Mouse (Mus musculus) neural tube, embryonic 15.5 days (tissue): ENCODE data around the gene Tnfaip8l1. TPM values are rescaled to one million over a fixed set of nuclear protein-coding genes. Genes with fewer than 3 reads are reported as not detected.

Experiments used
- ATAC-seq: fragments of 200-750 bp; cut with Nextera tagmentation; 2 replicates; pipeline ENCODE4 v1.8.0; 2017; ENCODE audit warnings: mild to moderate bottlenecking, moderate TSS enrichment, moderate library complexity; ENCODE audit not compliant: low FRiP score
- H3K27ac ChIP-seq: fragments of 300-500 bp; sonication (generic); replicated peaks from 2 replicates; pipeline ENCODE4 v1.5.1; 2015; ENCODE audit warnings: mild to moderate bottlenecking, inconsistent platforms
- H3K27me3 ChIP-seq: fragments of 300-500 bp; sonication (generic); replicated peaks from 2 replicates; pipeline ENCODE4 v1.6.1; 2015; ENCODE audit warnings: inconsistent platforms
- H3K36me3 ChIP-seq: fragments of 300-500 bp; sonication (generic); 2 replicates; pipeline ENCODE4 v1.6.1; 2015; ENCODE audit warnings: inconsistent platforms
- H3K4me1 ChIP-seq: fragments of 300-500 bp; sonication (generic); 2 replicates; pipeline ENCODE4 v1.6.1; 2015; ENCODE audit warnings: inconsistent platforms
- H3K4me2 ChIP-seq: fragments of 300-500 bp; sonication (generic); 2 replicates; pipeline ENCODE4 v1.6.1; 2015; ENCODE audit warnings: inconsistent platforms, mild to moderate bottlenecking, moderate library complexity
- H3K4me3 ChIP-seq: fragments of 300-500 bp; sonication (generic); replicated peaks from 2 replicates; pipeline ENCODE4 v1.5.1; 2015; ENCODE audit warnings: mild to moderate bottlenecking, inconsistent platforms
- H3K9ac ChIP-seq: fragments of 300-500 bp; sonication (generic); replicated peaks from 2 replicates; pipeline ENCODE4 v1.6.1; 2015; ENCODE audit warnings: mild to moderate bottlenecking, inconsistent platforms
- H3K9me3 ChIP-seq: fragments of 300-500 bp; sonication (generic); replicated peaks from 2 replicates; pipeline ENCODE4 v1.6.1; 2016; ENCODE audit warnings: inconsistent platforms
- WGBS: fragments of 180-500 bp; shearing (Covaris S2); methylation state at CpG from one replicate; pipeline ENCODE4 v1.1.7; 2015; ENCODE audit warnings: mixed read lengths; 5-methylcytosine and 5-hydroxymethylcytosine counted together
- polyA plus RNA-seq: library from polyadenylated mRNA; unstranded; fragments of >200 nt; fragmentation: Nextera tagmentation; extraction: Ambion mirVana; gene quantifications from 2 replicates; pipeline ENCODE4 v1.2.1, GENCODE M21; 2015

Tnfaip8l1 gene
- polyA plus RNA-seq: 10.5 and 10.6 TPM in 2 replicates

- Histone ChIP-seq H3K36me3 (no peaks in the 10 kb centered on the region), H3K4me1 (peaks cover 31% of the 10 kb centered on the region), H3K27ac (0 out of 2 replicates have a peak within 1 kb of the TSS, but pooled peaks have one; percentile 41), H3K9me3 (no peaks in the 10 kb centered on the region), H3K4me3 (peak within 1 kb of the TSS; percentile 48), H3K9ac (peak within 1 kb of the TSS; percentile 54), H3K4me2 (peak within 1 kb of the TSS; percentile 80), H3K27me3 (peaks cover 30% of the 10 kb centered on the region)
- under 1% methylated on average over 30 of the region's 30 CpGs for WGBS
- ATAC-seq: peak; percentile 96
Observed at GRCm38 (mm10) chr17:56162231-56162774, at the start of gene Tnfaip8l1. Gene Tnfaip8l1 (plus strand): TSS chr17:56162477.

GRCm38 (mm10) chr17:56112743-56113142 is 49.5 kb upstream of the Tnfaip8l1 start:
- H3K9me3 ChIP-seq: no peaks in the 10 kb centered on the region
- H3K27ac ChIP-seq: no peak overlapping the region
- no peak overlapping the region for H3K4me2 ChIP-seq
- no peak overlapping the region for H3K4me3 ChIP-seq
- 72% methylated on average over 3 of the region's 3 CpGs for WGBS
- H3K36me3 ChIP-seq: no peaks in the 10 kb centered on the region
- ATAC-seq: no peak
- peaks cover 15% of the 10 kb centered on the region for H3K27me3 ChIP-seq
- H3K4me1 ChIP-seq: peaks cover 7% of the 10 kb centered on the region
- no peak overlapping the region for H3K9ac ChIP-seq

- Histone ChIP-seq H3K4me3 (no peak overlapping the region), H3K9me3 (no peaks in the 10 kb centered on the region), H3K9ac (no peak overlapping the region), H3K4me1 (peaks cover 14% of the 10 kb centered on the region), H3K27me3 (peaks cover 48% of the 10 kb centered on the region), H3K4me2 (no peak overlapping the region), H3K36me3 (no peaks in the 10 kb centered on the region), H3K27ac (no peak overlapping the region)
- WGBS: 78% methylated on average over 10 of the region's 10 CpGs
- ATAC-seq: no peak
Observed at GRCm38 (mm10) chr17:56116193-56116592, 46.1 kb upstream of the Tnfaip8l1 start.

- Histone ChIP-seq H3K27ac (no peak within 1 kb of the TSS), H3K4me2 (peak within 1 kb of the TSS; percentile 65), H3K36me3 (peaks cover under 1% of the 10 kb centered on the region; the same call in 1 of the 2 replicates), H3K27me3 (peaks cover 59% of the 10 kb centered on the region), H3K9ac (0 out of 2 replicates have a peak within 1 kb of the TSS, but pooled peaks have one; percentile 17), H3K4me1 (peaks cover 14% of the 10 kb centered on the region), H3K4me3 (peak within 1 kb of the TSS; percentile 36), H3K9me3 (peaks cover 3% of the 10 kb centered on the region; the same call in 1 of the 2 replicates)
- 1% methylated on average over 26 of the region's 27 CpGs for WGBS
- ATAC-seq: peak; percentile 58
Observed at GRCm38 (mm10) chr17:56117251-56117710, 45.0 kb upstream of the Tnfaip8l1 start, which contains the start of gene Plin5. Gene Plin5 (minus strand): TSS chr17:56117596.

GRCm38 (mm10) chr17:56119431-56119830 is 42.8 kb upstream of the Tnfaip8l1 start:
- peaks cover 22% of the 10 kb centered on the region for H3K36me3 ChIP-seq
- peaks cover 79% of the 10 kb centered on the region for H3K27me3 ChIP-seq
- peaks cover 10% of the 10 kb centered on the region for H3K9me3 ChIP-seq
- H3K9ac ChIP-seq: no peak overlapping the region
- WGBS: 45% methylated on average over 12 of the region's 12 CpGs
- peaks cover 17% of the 10 kb centered on the region for H3K4me1 ChIP-seq
- no peak overlapping the region for H3K27ac ChIP-seq
- no peak overlapping the region for H3K4me3 ChIP-seq
- no peak for ATAC-seq
- peak overlapping the region; percentile 20; the same call in 1 of the 2 replicates for H3K4me2 ChIP-seq

GRCm38 (mm10) chr17:56119981-56120880 is 42.0 kb upstream of the Tnfaip8l1 start:
- ATAC-seq: no peak
- Histone ChIP-seq H3K4me1 (peaks cover 17% of the 10 kb centered on the region), H3K4me2 (peak overlapping the region; percentile 20), H3K36me3 (peaks cover 30% of the 10 kb centered on the region), H3K9ac (no peak overlapping the region), H3K27me3 (peaks cover 87% of the 10 kb centered on the region), H3K4me3 (peak overlapping the region; percentile 2; the same call in 1 of the 2 replicates), H3K27ac (no peak overlapping the region), H3K9me3 (peaks cover 10% of the 10 kb centered on the region)
- WGBS: 11% methylated on average over 60 of the region's 66 CpGs

GRCm38 (mm10) chr17:56121826-56122225 is 40.5 kb upstream of the Tnfaip8l1 start, which contains the start of gene Lrg1:
Gene Lrg1 (minus strand): TSS chr17:56122001.
- peaks cover 10% of the 10 kb centered on the region for H3K9me3 ChIP-seq
- 56% methylated on average over 2 of the region's 2 CpGs for WGBS
- ATAC-seq: no peak

GRCm38 (mm10) chr17:56123161-56123560 is 39.1 kb upstream of the Tnfaip8l1 start:
- H3K4me3 ChIP-seq: no peak overlapping the region
- H3K27ac ChIP-seq: no peak overlapping the region
- ATAC-seq: no peak
- no peak overlapping the region for H3K9ac ChIP-seq
- H3K27me3 ChIP-seq: peaks cover 82% of the 10 kb centered on the region
- no peak overlapping the region for H3K4me2 ChIP-seq
- 89% methylated on average over 12 of the region's 12 CpGs for WGBS
- peaks cover 10% of the 10 kb centered on the region for H3K9me3 ChIP-seq
- H3K4me1 ChIP-seq: peaks cover 10% of the 10 kb centered on the region
- H3K36me3 ChIP-seq: peaks cover 56% of the 10 kb centered on the region

More at GRCm38 (mm10) chr17:56121826-56122225, 40.5 kb upstream of the Tnfaip8l1 start, which contains the start of gene Lrg1:
- Histone ChIP-seq H3K36me3 (peaks cover 43% of the 10 kb centered on the region), H3K27me3 (peaks cover 91% of the 10 kb centered on the region), H3K9ac (no peak within 1 kb of the TSS), H3K4me3 (no peak within 1 kb of the TSS), H3K27ac (no peak within 1 kb of the TSS), H3K4me1 (peaks cover 17% of the 10 kb centered on the region), H3K4me2 (no peak within 1 kb of the TSS)

GRCm38 (mm10) chr17:56123681-56124340 is 38.5 kb upstream of the Tnfaip8l1 start:
- H3K36me3 ChIP-seq: peaks cover 63% of the 10 kb centered on the region
- WGBS: 44% methylated on average over 59 of the region's 59 CpGs
- no peak for ATAC-seq

GRCm38 (mm10) chr17:56124377-56125275 is 37.7 kb upstream of the Tnfaip8l1 start:
- no peak overlapping the region for H3K27ac ChIP-seq
- H3K4me3 ChIP-seq: peak overlapping the region; percentile 13; the same call in 1 of the 2 replicates
- H3K4me2 ChIP-seq: peak overlapping the region; percentile 44
- 12% methylated on average over 57 of the region's 59 CpGs for WGBS
- peaks cover 68% of the 10 kb centered on the region for H3K27me3 ChIP-seq
- no peak overlapping the region for H3K9ac ChIP-seq
- H3K9me3 ChIP-seq: peaks cover 10% of the 10 kb centered on the region
- peaks cover 10% of the 10 kb centered on the region for H3K4me1 ChIP-seq
- peaks cover 70% of the 10 kb centered on the region for H3K36me3 ChIP-seq
- ATAC-seq: no peak

More at GRCm38 (mm10) chr17:56123681-56124340, 38.5 kb upstream of the Tnfaip8l1 start:
- Histone ChIP-seq H3K9me3 (peaks cover 10% of the 10 kb centered on the region), H3K4me3 (no peak overlapping the region; the same call in 1 of the 2 replicates), H3K9ac (no peak overlapping the region), H3K4me1 (peaks cover 10% of the 10 kb centered on the region), H3K27me3 (peaks cover 76% of the 10 kb centered on the region), H3K4me2 (peak overlapping the region; percentile 44), H3K27ac (no peak overlapping the region)
